Mouse (Mus musculus) testis, adult 2 months (tissue): Measurements from ENCODE around the gene Lef1.

ENCODE experiments used
- CTCF ChIP-seq: fragments of 200-500 bp; IDR thresholded peaks from 2 replicates; pipeline ENCODE4 v1.5.1; 2012; ENCODE audit warnings: low read depth, mild to moderate bottlenecking, inconsistent platforms, low read length, moderate library complexity; ENCODE audit not compliant: control insufficient read depth, insufficient read depth, insufficient replicate concordance
- POLR2A ChIP-seq: fragments of 200-500 bp; IDR thresholded peaks from 2 replicates; pipeline ENCODE4 v1.6.1; 2012; ENCODE audit warnings: low read depth, mild to moderate bottlenecking, inconsistent platforms, low read length, moderate library complexity; ENCODE audit not compliant: control insufficient read depth

DNA sequence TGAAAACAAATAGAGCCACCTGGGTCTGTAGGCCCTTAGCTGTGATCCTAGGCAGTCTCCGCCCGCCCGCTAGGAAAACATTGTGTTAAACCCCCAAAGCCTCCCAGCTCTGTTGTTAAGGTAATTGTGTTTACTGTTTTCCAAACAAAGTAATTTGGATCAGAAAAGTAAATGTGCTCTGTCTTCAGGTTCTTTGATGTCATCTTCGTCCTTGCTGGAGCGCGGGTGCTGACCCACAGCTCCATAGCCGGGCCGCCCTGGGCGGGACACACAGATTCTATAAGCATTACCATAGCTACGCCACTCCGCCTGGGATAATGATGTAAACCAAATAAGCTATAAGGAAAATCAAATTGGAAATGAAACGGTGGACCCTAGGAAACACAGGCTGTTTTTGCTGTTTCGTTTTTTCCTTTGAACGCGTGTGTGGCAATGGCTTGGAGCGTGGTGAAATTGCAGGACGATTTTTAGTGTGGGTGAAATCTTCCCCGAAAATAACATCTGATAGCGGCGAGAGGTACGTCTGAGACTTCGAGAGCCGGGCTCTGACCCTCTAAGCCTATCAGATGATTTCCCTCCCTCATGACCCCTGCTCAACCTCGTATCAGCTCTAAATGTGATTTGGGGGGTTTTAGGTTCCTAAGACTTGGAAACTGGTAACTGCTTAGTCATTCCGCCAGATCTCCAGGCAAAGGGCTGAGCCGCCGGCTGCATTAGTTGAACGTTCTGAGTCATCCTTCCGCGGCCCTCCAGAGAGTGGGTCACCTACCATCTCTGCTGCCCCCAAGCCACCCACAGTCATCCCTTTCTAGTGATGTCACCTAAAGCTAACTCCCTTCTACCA lies 25.3 kb upstream of the Lef1 start:
- TF ChIP-seq POLR2A, result no peak
- no peak for TF ChIP-seq CTCF
